Mouse (Mus musculus): Measurements from ENCODE around the gene Cdkn2d. TPM values are rescaled to one million over a fixed set of nuclear protein-coding genes. Genes with fewer than 3 reads are reported as not detected.
"Not testable (repeated sequence)": the region's sequence is repeated elsewhere in the genome, so short reads cannot be mapped to it uniquely, and the experiment has no call there.

Cdkn2d gene
- polyA plus RNA-seq, 1 experiment from 2014 or later, result 43.7 TPM

GRCm38 (mm10) chr9:21275727-21276126 is 15.5 kb downstream of the Cdkn2d start:
- no peak overlapping the region for H3K27ac ChIP-seq (ENCODE audit: low read depth)
- 87% methylated on average over 12 of the region's 12 CpGs for WGBS
- H3K9me3 ChIP-seq (ENCODE audit: control insufficient read depth, low read length), result no peaks in the 10 kb centered on the region
- no peaks in the 10 kb centered on the region for H3K4me1 ChIP-seq (replicated peaks; ENCODE audit: control insufficient read depth, insufficient read depth, low read length)
- H3K4me2 ChIP-seq (ENCODE audit: low read length), result no peak overlapping the region
- no peak overlapping the region for H3K9ac ChIP-seq (ENCODE audit: low read length)
- ATAC-seq (replicated peaks; ENCODE audit: low FRiP score, low TSS enrichment, low read depth) (no peak), DNase-seq (ENCODE audit: low spot score) (no peak)
- no peak overlapping the region for H3K4me3 ChIP-seq (ENCODE audit: low read depth, low read length)
- H3K36me3 ChIP-seq (ENCODE audit: control insufficient read depth, insufficient read depth, low read length), result peaks cover 95% of the 10 kb centered on the region
- no peaks in the 10 kb centered on the region for H3K27me3 ChIP-seq (replicated peaks; ENCODE audit: control insufficient read depth, insufficient read depth, low read length)

- Histone ChIP-seq H3K9me3 (ENCODE audit: control insufficient read depth, low read length) (no peaks in the 10 kb centered on the region), H3K9ac (ENCODE audit: low read length) (no peak overlapping the region), H3K36me3 (ENCODE audit: control insufficient read depth, insufficient read depth, low read length) (peaks cover 97% of the 10 kb centered on the region), H3K4me2 (ENCODE audit: low read length) (no peak overlapping the region), H3K27me3 (replicated peaks; ENCODE audit: control insufficient read depth, insufficient read depth, low read length) (no peaks in the 10 kb centered on the region), H3K27ac (ENCODE audit: low read depth) (no peak overlapping the region), H3K4me1 (replicated peaks; ENCODE audit: control insufficient read depth, insufficient read depth, low read length) (no peaks in the 10 kb centered on the region), H3K4me3 (ENCODE audit: low read depth, low read length) (no peak overlapping the region)
- 83% methylated on average over 7 of the region's 7 CpGs for WGBS
- DNase-seq (ENCODE audit: low spot score) (no peak), ATAC-seq (replicated peaks; ENCODE audit: low FRiP score, low TSS enrichment, low read depth) (no peak)
These were observed 16.0 kb downstream of the Cdkn2d start for GRCm38 (mm10) chr9:21275013-21275710.

GRCm38 (mm10) chr9:21274336-21274735 is 16.9 kb downstream of the Cdkn2d start:
- no peak overlapping the region for H3K27ac ChIP-seq (ENCODE audit: low read depth)
- H3K27me3 ChIP-seq (replicated peaks; ENCODE audit: control insufficient read depth, insufficient read depth, low read length), result no peaks in the 10 kb centered on the region
- H3K4me2 ChIP-seq (ENCODE audit: low read length), result no peak overlapping the region
- H3K36me3 ChIP-seq (ENCODE audit: control insufficient read depth, insufficient read depth, low read length), result peaks cover 97% of the 10 kb centered on the region
- H3K9me3 ChIP-seq (ENCODE audit: control insufficient read depth, low read length), result no peaks in the 10 kb centered on the region
- no peak overlapping the region for H3K9ac ChIP-seq (ENCODE audit: low read length)
- no peak overlapping the region for H3K4me3 ChIP-seq (ENCODE audit: low read depth, low read length)
- ATAC-seq (replicated peaks; ENCODE audit: low FRiP score, low TSS enrichment, low read depth), result no peak
- no peaks in the 10 kb centered on the region for H3K4me1 ChIP-seq (replicated peaks; ENCODE audit: control insufficient read depth, insufficient read depth, low read length)
- WGBS, result 91% methylated on average over 3 of the region's 3 CpGs
- no peak for DNase-seq (ENCODE audit: low spot score)

- ATAC-seq (replicated peaks; ENCODE audit: low FRiP score, low TSS enrichment, low read depth) (no peak), DNase-seq (ENCODE audit: low spot score) (no peak)
- Histone ChIP-seq H3K9me3 (ENCODE audit: control insufficient read depth, low read length) (no peaks in the 10 kb centered on the region), H3K27ac (ENCODE audit: low read depth) (no peak overlapping the region), H3K4me1 (replicated peaks; ENCODE audit: control insufficient read depth, insufficient read depth, low read length) (no peaks in the 10 kb centered on the region), H3K4me2 (ENCODE audit: low read length) (no peak overlapping the region), H3K27me3 (replicated peaks; ENCODE audit: control insufficient read depth, insufficient read depth, low read length) (no peaks in the 10 kb centered on the region), H3K36me3 (ENCODE audit: control insufficient read depth, insufficient read depth, low read length) (peaks cover 97% of the 10 kb centered on the region), H3K4me3 (ENCODE audit: low read depth, low read length) (no peak overlapping the region), H3K9ac (ENCODE audit: low read length) (no peak overlapping the region)
- WGBS, result 87% methylated on average over 7 of the region's 7 CpGs
These were observed 17.5 kb downstream of the Cdkn2d start for GRCm38 (mm10) chr9:21273520-21274228.

- Histone ChIP-seq H3K4me3 (ENCODE audit: low read depth, low read length) (no peak overlapping the region), H3K9me3 (ENCODE audit: control insufficient read depth, low read length) (no peaks in the 10 kb centered on the region), H3K27me3 (replicated peaks; ENCODE audit: control insufficient read depth, insufficient read depth, low read length) (no peaks in the 10 kb centered on the region), H3K9ac (ENCODE audit: low read length) (no peak overlapping the region), H3K36me3 (ENCODE audit: control insufficient read depth, insufficient read depth, low read length) (peaks cover 99% of the 10 kb centered on the region), H3K27ac (ENCODE audit: low read depth) (no peak overlapping the region), H3K4me2 (ENCODE audit: low read length) (no peak overlapping the region), H3K4me1 (replicated peaks; ENCODE audit: control insufficient read depth, insufficient read depth, low read length) (no peaks in the 10 kb centered on the region)
- ATAC-seq (replicated peaks; ENCODE audit: low FRiP score, low TSS enrichment, low read depth), result no peak
- 85% methylated on average over 8 of the region's 8 CpGs for WGBS
- no peak for DNase-seq (ENCODE audit: low spot score)
These were observed 18.1 kb downstream of the Cdkn2d start for GRCm38 (mm10) chr9:21273094-21273493.

- DNase-seq (ENCODE audit: low spot score) (no peak), ATAC-seq (replicated peaks; ENCODE audit: low FRiP score, low TSS enrichment, low read depth) (no peak)
- peaks cover 98% of the 10 kb centered on the region for H3K36me3 ChIP-seq (ENCODE audit: control insufficient read depth, insufficient read depth, low read length)
- no peak overlapping the region for H3K4me2 ChIP-seq (ENCODE audit: low read length)
- H3K27me3 ChIP-seq (replicated peaks; ENCODE audit: control insufficient read depth, insufficient read depth, low read length), result no peaks in the 10 kb centered on the region
- no peak overlapping the region for H3K9ac ChIP-seq (ENCODE audit: low read length)
- no peak overlapping the region for H3K27ac ChIP-seq (ENCODE audit: low read depth)
- 92% methylated on average over 9 of the region's 9 CpGs for WGBS
- H3K4me3 ChIP-seq (ENCODE audit: low read depth, low read length), result no peak overlapping the region
- no peaks in the 10 kb centered on the region for H3K9me3 ChIP-seq (ENCODE audit: control insufficient read depth, low read length)
- H3K4me1 ChIP-seq (replicated peaks; ENCODE audit: control insufficient read depth, insufficient read depth, low read length), result no peaks in the 10 kb centered on the region
These were observed 18.8 kb downstream of the Cdkn2d start for GRCm38 (mm10) chr9:21272391-21272790.

GRCm38 (mm10) chr9:21269590-21269989 is 21.6 kb downstream of the Cdkn2d start:
- not testable (repeated sequence) for H3K4me2 ChIP-seq (ENCODE audit: low read length); H3K9ac ChIP-seq (ENCODE audit: low read length); ATAC-seq (replicated peaks; ENCODE audit: low FRiP score, low TSS enrichment, low read depth); H3K27ac ChIP-seq (ENCODE audit: low read depth); H3K9me3 ChIP-seq (ENCODE audit: control insufficient read depth, low read length); H3K4me1 ChIP-seq (replicated peaks; ENCODE audit: control insufficient read depth, insufficient read depth, low read length); DNase-seq (ENCODE audit: low spot score); H3K27me3 ChIP-seq (replicated peaks; ENCODE audit: control insufficient read depth, insufficient read depth, low read length); H3K4me3 ChIP-seq (ENCODE audit: low read depth, low read length)
- WGBS, result 77% methylated on average over 5 of the region's 5 CpGs
- peaks cover 77% of the 10 kb centered on the region for H3K36me3 ChIP-seq (ENCODE audit: control insufficient read depth, insufficient read depth, low read length)

GRCm38 (mm10) chr9:21268305-21268704 is 22.9 kb downstream of the Cdkn2d start:
- H3K4me2 ChIP-seq (ENCODE audit: low read length), result no peak overlapping the region
- no peak overlapping the region for H3K9ac ChIP-seq (ENCODE audit: low read length)
- peaks cover 9% of the 10 kb centered on the region; the same call in 1 of the 2 replicates for H3K4me1 ChIP-seq (replicated peaks; ENCODE audit: control insufficient read depth, insufficient read depth, low read length)
- H3K9me3 ChIP-seq (ENCODE audit: control insufficient read depth, low read length), result no peaks in the 10 kb centered on the region
- WGBS, result 96% methylated on average over 16 of the region's 16 CpGs
- no peak overlapping the region for H3K4me3 ChIP-seq (ENCODE audit: low read depth, low read length)
- DNase-seq (ENCODE audit: low spot score), result no peak
- ATAC-seq (replicated peaks; ENCODE audit: low FRiP score, low TSS enrichment, low read depth), result no peak
- H3K27me3 ChIP-seq (replicated peaks; ENCODE audit: control insufficient read depth, insufficient read depth, low read length), result no peaks in the 10 kb centered on the region
- H3K36me3 ChIP-seq (ENCODE audit: control insufficient read depth, insufficient read depth, low read length), result peaks cover 64% of the 10 kb centered on the region
- H3K27ac ChIP-seq (ENCODE audit: low read depth), result no peak overlapping the region

GRCm38 (mm10) chr9:21266889-21267288 is 24.3 kb downstream of the Cdkn2d start:
- 90% methylated on average over 5 of the region's 5 CpGs for WGBS
- Histone ChIP-seq H3K27ac (ENCODE audit: low read depth) (no peak overlapping the region), H3K4me2 (ENCODE audit: low read length) (no peak overlapping the region), H3K4me1 (replicated peaks; ENCODE audit: control insufficient read depth, insufficient read depth, low read length) (peaks cover 9% of the 10 kb centered on the region; the same call in 1 of the 2 replicates), H3K4me3 (ENCODE audit: low read depth, low read length) (no peak overlapping the region), H3K36me3 (ENCODE audit: control insufficient read depth, insufficient read depth, low read length) (peaks cover 50% of the 10 kb centered on the region), H3K9ac (ENCODE audit: low read length) (no peak overlapping the region), H3K27me3 (replicated peaks; ENCODE audit: control insufficient read depth, insufficient read depth, low read length) (no peaks in the 10 kb centered on the region), H3K9me3 (ENCODE audit: control insufficient read depth, low read length) (no peaks in the 10 kb centered on the region)
- ATAC-seq (replicated peaks; ENCODE audit: low FRiP score, low TSS enrichment, low read depth) (no peak), DNase-seq (ENCODE audit: low spot score) (no peak)
